Mouse (Mus musculus) testis, adult 2 months (tissue): ENCODE data around the gene Fam173a.

ENCODE experiments used
- CTCF ChIP-seq: fragments of 200-500 bp; IDR thresholded peaks from 2 replicates; pipeline ENCODE4 v1.5.1; 2012; ENCODE audit warnings: low read depth, mild to moderate bottlenecking, inconsistent platforms, low read length, moderate library complexity; ENCODE audit not compliant: control insufficient read depth, insufficient read depth, insufficient replicate concordance
- POLR2A ChIP-seq: fragments of 200-500 bp; IDR thresholded peaks from 2 replicates; pipeline ENCODE4 v1.6.1; 2012; ENCODE audit warnings: low read depth, mild to moderate bottlenecking, inconsistent platforms, low read length, moderate library complexity; ENCODE audit not compliant: control insufficient read depth

GRCm38 (mm10) chr17:25833961-25834594, 41.4 kb upstream of the Fam173a start:
- no peak for TF ChIP-seq CTCF
- TF ChIP-seq POLR2A, result no peak
